Mouse (Mus musculus): ENCODE measurements around the gene Gm20683. TPM values are rescaled to one million over a fixed set of nuclear protein-coding genes. Genes with fewer than 3 reads are reported as not detected.

Gm20683 gene
- 0.95 and 1.6 TPM in 2 replicates for polyA plus RNA-seq (2012; ENCODE audit: insufficient read depth, insufficient read length, missing spikeins)

DNA sequence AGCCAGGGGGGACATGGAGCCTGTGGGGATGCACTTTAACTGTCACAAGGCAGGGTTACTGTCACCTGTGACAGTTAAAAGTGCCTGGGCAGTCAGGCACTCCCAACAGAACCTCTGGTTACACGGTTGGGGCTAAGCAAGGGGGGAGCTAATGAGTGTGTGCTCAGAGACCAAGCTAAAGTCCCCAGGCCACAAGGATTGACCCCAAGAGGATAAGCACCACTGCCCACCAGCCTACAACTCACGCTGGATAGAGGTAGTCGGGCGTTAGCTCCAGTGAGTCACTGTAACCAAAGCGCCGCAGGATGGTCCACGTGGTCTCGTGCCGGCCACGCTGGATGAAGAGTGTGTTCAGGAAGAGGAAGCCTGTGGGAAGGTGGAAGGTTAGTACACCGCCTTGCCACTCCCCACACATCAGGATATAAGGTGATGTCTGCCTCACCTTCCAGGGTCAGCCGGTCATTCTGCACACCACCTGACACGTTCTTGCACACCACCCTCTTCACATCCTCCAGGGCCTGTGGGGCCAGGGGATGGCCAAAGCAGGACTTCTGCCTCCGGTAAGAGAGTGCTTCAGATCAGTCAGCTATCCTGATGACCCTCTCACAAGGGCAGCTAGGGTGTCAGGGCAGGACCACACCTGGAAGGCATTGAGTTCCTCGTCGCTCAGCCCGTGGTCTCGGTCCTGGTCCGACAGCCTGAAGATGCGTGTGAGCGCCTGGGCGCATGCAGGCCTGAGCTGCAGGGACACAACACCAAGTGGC lies at the start of gene Gm20683:
TSS of gene Gm20683 (minus strand) at position 647 of the 764 bp plus-strand sequence.
- Histone ChIP-seq H3K4me3 (ENCODE audit: insufficient read depth, low read depth, low read length) (no peak within 1 kb of the TSS), H3K27ac (replicated peaks; ENCODE audit: low read depth, low read length) (no peak within 1 kb of the TSS), H3K4me1 (ENCODE audit: control insufficient read depth, insufficient read depth, insufficient read length, low read length) (peaks cover 8% of the 10 kb centered on the region)

DNA sequence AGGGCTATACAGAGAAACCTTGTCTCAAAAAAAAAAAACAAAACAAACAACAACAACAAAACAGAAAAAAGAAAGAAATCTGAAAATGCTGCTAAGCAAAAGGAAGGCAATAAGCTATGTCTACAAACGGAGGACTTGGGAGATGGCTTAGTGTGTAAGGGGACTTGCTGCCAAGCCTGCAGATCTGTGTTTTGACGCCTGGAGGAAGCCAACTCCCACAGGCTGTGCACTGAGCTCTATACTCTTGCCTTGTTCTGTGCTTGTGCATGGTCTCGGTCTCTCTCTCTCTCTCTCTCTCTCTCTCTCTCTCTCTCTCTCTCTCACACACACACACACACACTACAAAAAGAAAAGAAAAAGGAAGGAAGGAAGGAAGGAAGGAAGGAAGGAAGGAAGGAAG lies 47.3 kb upstream of the Gm20683 start:
- no peaks in the 10 kb centered on the region for H3K4me1 ChIP-seq (ENCODE audit: control insufficient read depth, insufficient read depth, insufficient read length, low read length)

DNA sequence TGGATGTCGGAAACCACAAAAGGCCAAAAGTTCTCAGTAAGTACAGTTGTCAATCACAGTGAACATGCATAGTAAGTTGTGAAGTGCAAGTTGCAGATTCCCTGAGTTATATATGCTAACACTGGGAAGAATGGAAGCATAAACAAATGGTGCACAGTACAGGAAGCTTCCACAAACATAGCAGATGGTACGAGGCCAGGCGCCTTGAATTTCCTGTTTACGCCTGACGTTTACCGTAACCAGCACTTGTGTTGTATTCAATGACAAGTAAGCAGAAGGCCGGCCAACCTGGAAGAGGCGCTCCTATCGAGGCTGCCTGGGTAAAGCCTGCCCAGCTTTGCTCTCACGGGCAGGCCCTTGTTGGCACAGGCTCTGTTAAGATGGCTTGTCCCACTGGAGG lies 45.9 kb upstream of the Gm20683 start:
- Histone ChIP-seq H3K4me3 (ENCODE audit: insufficient read depth, low read depth, low read length) (no peak overlapping the region), H3K4me1 (ENCODE audit: control insufficient read depth, insufficient read depth, insufficient read length, low read length) (no peaks in the 10 kb centered on the region), H3K27ac (replicated peaks; ENCODE audit: low read depth, low read length) (no peak overlapping the region)

More for the DNA sequence above, 47.3 kb upstream of the Gm20683 start:
- Histone ChIP-seq H3K27ac (replicated peaks; ENCODE audit: low read depth, low read length) (no peak overlapping the region), H3K4me3 (ENCODE audit: insufficient read depth, low read depth, low read length) (no peak overlapping the region)

GRCm38 (mm10) chr17:25886806-25887205 lies 45.2 kb upstream of the Gm20683 start:
- no peaks in the 10 kb centered on the region for H3K4me1 ChIP-seq (ENCODE audit: control insufficient read depth, insufficient read depth, insufficient read length, low read length)
- H3K4me3 ChIP-seq (ENCODE audit: insufficient read depth, low read depth, low read length) = no peak overlapping the region
- H3K27ac ChIP-seq (replicated peaks; ENCODE audit: low read depth, low read length) = no peak overlapping the region

DNA sequence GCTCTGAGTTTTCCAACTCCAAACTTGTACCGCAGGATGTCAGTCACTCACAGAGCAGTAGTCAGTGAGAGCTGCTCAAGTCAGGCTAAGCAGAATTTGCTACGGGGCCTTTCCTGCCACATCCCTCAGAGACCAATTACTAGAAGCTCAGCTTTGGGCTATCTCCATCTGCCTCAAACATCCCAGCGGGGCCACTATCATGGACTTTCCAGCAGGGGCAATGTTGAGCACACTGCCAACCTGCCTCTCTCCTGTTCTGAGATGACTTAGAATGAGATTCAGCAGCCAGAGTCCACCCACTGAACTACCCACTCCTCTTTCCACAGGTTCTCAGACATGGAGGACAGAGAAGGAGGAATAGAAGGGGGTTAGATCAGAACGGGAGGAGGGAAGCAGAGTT lies 44.1 kb upstream of the Gm20683 start:
- H3K4me3 ChIP-seq (ENCODE audit: insufficient read depth, low read depth, low read length) = no peak overlapping the region
- H3K27ac ChIP-seq (replicated peaks; ENCODE audit: low read depth, low read length) = no peak overlapping the region

DNA sequence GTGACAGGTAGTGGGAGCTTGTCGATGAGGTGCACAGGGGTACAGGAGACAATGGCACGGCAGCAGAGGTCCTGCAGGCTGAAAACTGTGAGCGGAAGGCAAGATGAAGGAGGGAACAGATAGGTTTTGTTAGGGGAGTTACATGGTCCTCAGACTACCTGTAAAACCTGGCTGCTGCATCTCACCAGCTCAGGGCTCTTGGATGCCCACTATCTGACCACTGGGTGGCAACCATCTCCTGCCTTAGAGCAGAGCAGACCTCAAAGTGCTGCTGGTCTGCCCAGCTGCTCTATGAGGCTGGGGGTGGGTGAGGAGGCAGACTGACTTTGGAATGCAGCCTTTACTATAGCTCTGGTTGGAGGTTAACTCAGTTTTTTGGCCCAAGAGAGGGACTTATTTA lies 42.3 kb upstream of the Gm20683 start:
- Histone ChIP-seq H3K27ac (replicated peaks; ENCODE audit: low read depth, low read length) (no peak overlapping the region), H3K4me3 (ENCODE audit: insufficient read depth, low read depth, low read length) (no peak overlapping the region), H3K4me1 (ENCODE audit: control insufficient read depth, insufficient read depth, insufficient read length, low read length) (0 out of 2 replicates have a peak, but pooled peaks cover 2% of the 10 kb centered on the region)

More for the DNA sequence above, 44.1 kb upstream of the Gm20683 start:
- 0 out of 2 replicates have a peak, but pooled peaks cover 2% of the 10 kb centered on the region for H3K4me1 ChIP-seq (ENCODE audit: control insufficient read depth, insufficient read depth, insufficient read length, low read length)

GRCm38 (mm10) chr17:25883268-25883667 lies 41.7 kb upstream of the Gm20683 start:
- Histone ChIP-seq H3K4me3 (ENCODE audit: insufficient read depth, low read depth, low read length) (no peak overlapping the region), H3K4me1 (ENCODE audit: control insufficient read depth, insufficient read depth, insufficient read length, low read length) (0 out of 2 replicates have a peak, but pooled peaks cover 2% of the 10 kb centered on the region), H3K27ac (replicated peaks; ENCODE audit: low read depth, low read length) (no peak overlapping the region)

GRCm38 (mm10) chr17:25882306-25882705 lies 40.7 kb upstream of the Gm20683 start:
- H3K4me3 ChIP-seq (ENCODE audit: insufficient read depth, low read depth, low read length) = no peak overlapping the region
- H3K4me1 ChIP-seq (ENCODE audit: control insufficient read depth, insufficient read depth, insufficient read length, low read length) = 0 out of 2 replicates have a peak, but pooled peaks cover 2% of the 10 kb centered on the region
- H3K27ac ChIP-seq (replicated peaks; ENCODE audit: low read depth, low read length) = no peak overlapping the region

DNA sequence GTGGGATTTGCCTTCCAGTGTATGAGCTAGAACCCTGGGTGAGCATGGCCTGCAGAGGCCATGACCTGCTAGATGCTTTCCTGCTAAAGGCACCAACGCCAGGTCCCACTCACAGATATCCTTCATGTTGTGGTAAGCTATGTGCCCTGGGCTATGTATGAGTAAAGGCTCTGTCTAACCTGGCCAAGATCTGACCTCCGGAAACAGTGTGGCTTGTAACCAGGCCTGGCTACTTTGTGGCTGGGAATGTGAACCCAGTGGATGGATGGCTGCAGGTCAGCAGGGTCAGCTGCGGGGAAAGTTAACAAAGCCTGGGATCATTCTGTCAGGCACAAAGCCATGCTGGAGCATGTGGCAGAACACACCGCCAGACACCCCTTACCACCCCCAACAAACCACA lies 40.1 kb upstream of the Gm20683 start:
- H3K4me1 ChIP-seq (ENCODE audit: control insufficient read depth, insufficient read depth, insufficient read length, low read length) = 0 out of 2 replicates have a peak, but pooled peaks cover 2% of the 10 kb centered on the region
- no peak overlapping the region for H3K4me3 ChIP-seq (ENCODE audit: insufficient read depth, low read depth, low read length)
- no peak overlapping the region for H3K27ac ChIP-seq (replicated peaks; ENCODE audit: low read depth, low read length)

- Histone ChIP-seq H3K4me3 (ENCODE audit: insufficient read depth, low read depth, low read length) (no peak overlapping the region), H3K27ac (replicated peaks; ENCODE audit: low read depth, low read length) (no peak overlapping the region), H3K4me1 (ENCODE audit: control insufficient read depth, insufficient read depth, insufficient read length, low read length) (peaks cover 5% of the 10 kb centered on the region; the same call in 1 of the 2 replicates)
These were observed 39.5 kb upstream of the Gm20683 start for GRCm38 (mm10) chr17:25880913-25881641.

- Histone ChIP-seq H3K27ac (replicated peaks; ENCODE audit: low read depth, low read length) (no peak within 1 kb of the TSS), H3K4me1 (ENCODE audit: control insufficient read depth, insufficient read depth, insufficient read length, low read length) (peaks cover 8% of the 10 kb centered on the region; the same call in 1 of the 2 replicates), H3K4me3 (ENCODE audit: insufficient read depth, low read depth, low read length) (no peak within 1 kb of the TSS)
These were observed 38.8 kb upstream of the Gm20683 start, which contains the start of gene Wfikkn1 for GRCm38 (mm10) chr17:25880196-25880910. Gene Wfikkn1 (minus strand): TSS chr17:25880858.

DNA sequence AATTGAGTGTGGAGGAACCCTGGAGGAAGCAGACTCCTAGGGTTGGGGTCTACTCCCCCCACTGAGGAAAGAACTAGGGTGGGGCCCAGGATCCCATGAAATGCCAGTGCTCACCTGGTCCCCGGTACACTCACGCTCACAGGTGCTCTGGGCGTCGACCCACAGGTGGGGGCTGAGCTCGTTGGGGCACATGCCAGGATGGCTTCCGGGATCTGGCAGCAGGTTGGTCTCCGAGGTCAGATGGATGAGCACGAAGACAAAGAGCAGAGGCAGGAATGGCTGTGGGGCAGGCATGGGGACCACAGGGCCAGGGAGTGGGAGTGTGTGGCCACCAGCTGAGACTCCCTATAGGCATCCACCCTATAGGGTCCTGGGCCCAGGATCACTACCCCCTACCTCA lies 38.2 kb upstream of the Gm20683 start:
- H3K4me1 ChIP-seq (ENCODE audit: control insufficient read depth, insufficient read depth, insufficient read length, low read length) = peaks cover 8% of the 10 kb centered on the region; the same call in 1 of the 2 replicates
- H3K4me3 ChIP-seq (ENCODE audit: insufficient read depth, low read depth, low read length) = no peak overlapping the region
- no peak overlapping the region for H3K27ac ChIP-seq (replicated peaks; ENCODE audit: low read depth, low read length)

DNA sequence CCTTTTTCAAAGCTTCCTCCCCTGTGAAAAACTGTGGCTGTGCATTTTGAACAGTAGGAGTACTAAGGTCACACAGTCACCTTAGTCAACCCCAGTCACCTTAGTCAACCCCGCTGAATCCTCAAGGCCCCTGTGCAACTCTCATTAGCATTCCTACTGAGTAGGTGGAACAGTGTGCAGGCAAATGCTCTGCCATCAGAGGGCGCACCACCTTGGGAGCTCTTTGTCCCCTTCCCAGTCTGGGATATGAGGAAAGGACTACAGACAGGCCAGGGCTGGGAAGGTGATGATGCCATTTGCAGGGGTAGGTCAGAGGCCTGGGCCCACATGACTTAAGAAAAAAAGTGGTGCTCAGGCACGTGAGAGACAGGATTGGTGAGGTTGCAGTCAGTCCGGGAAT lies 37.7 kb upstream of the Gm20683 start:
- Histone ChIP-seq H3K4me3 (ENCODE audit: insufficient read depth, low read depth, low read length) (no peak overlapping the region), H3K27ac (replicated peaks; ENCODE audit: low read depth, low read length) (no peak overlapping the region), H3K4me1 (ENCODE audit: control insufficient read depth, insufficient read depth, insufficient read length, low read length) (peaks cover 8% of the 10 kb centered on the region; the same call in 1 of the 2 replicates)

DNA sequence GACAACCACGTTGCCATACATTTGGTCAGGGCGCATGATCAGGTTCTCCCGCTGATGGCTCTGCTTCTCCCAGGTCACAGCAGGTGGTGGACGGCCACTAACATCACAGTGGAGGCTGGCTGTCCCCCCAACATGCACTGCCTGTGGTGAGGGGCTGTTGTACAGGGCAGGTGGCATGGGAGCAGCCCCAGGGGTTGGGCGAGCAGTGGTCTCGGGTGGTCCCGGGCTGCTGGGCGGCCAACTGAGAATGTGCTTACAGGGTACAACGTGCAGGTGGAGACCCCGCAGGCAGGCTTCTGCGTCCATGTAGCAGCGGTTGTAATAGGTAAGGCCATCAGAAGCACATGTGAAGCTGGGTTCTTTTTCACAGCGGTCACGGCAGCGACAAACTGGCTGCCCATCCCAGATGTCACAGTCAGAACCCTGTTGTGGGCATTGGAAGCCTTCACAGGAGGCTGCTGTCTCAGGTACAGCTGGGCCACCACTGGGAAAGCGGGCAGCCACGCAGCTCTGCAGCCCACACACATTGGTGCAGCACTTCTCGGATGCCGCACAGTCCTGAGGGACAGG lies 37.1 kb upstream of the Gm20683 start:
- Histone ChIP-seq H3K4me1 (ENCODE audit: control insufficient read depth, insufficient read depth, insufficient read length, low read length) (peaks cover 11% of the 10 kb centered on the region; the same call in 1 of the 2 replicates), H3K4me3 (ENCODE audit: insufficient read depth, low read depth, low read length) (no peak overlapping the region), H3K27ac (replicated peaks; ENCODE audit: low read depth, low read length) (no peak overlapping the region)

Measured in brown adipose tissue, adult 24 weeks (tissue).